Mouse (Mus musculus) urinary bladder, adult 18-20 months (tissue): ENCODE results near the gene Ly75.

Source experiments
- DNase-seq, 2 experiments: peaks; one replicate each; pipeline ENCODE4 v3.0.0; 2022; ENCODE audit warnings: low spot score in 2 of 2, mixed read lengths in 2 of 2

Ly75 gene

DNA sequence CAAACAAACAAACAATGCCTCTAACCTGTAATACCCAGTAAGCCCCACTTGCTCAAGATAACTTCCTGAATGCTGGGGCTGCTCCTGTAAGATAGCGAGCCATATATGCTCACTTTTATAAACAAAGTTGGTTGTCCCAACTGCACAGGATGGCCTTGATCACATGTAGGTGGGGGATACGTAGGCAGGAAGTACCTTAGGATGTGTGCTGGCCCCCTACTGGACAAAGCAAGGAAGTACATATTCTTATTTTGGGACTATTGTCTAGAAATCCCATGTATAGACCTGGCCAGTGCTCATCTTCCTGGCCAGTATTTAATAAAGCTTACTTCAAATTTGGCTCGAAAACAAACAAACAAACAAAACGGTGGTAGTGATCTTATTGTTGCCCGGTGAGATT is 59.7 kb downstream of the Ly75 start:
- DNase-seq, result no peak

DNA sequence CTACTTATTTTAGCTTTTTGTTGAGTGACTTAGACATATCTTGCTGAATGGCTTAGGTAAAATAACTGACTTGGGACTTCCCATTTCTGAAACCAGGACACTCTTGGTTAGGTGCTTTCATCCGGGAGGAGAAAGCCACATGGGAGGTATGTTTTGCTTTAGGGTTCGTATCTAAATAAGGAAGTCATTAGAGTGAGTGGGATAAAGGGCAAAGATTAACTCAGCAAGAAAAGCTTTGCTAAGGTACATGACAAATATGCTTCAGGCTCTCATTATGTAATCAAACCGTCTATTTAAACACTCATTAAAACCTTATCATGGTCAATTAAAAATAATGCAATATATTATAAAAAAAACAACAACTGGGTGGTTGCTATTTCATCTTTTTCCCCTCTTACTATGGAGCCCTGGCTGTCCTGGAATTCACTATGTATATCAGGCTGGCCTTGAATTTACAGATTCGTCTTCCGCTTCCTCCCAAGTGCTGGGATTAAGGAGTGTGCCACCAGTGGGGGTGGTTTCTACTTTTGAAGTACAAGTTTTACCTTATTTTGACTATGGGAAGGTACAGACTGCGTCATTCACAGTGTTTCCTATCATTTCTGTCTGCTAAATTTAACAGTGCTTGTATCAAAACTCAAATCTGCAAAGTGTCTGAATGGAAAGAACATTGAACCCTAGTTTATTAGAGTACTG is 60.9 kb downstream of the Ly75 start:
- no peak for DNase-seq

DNA sequence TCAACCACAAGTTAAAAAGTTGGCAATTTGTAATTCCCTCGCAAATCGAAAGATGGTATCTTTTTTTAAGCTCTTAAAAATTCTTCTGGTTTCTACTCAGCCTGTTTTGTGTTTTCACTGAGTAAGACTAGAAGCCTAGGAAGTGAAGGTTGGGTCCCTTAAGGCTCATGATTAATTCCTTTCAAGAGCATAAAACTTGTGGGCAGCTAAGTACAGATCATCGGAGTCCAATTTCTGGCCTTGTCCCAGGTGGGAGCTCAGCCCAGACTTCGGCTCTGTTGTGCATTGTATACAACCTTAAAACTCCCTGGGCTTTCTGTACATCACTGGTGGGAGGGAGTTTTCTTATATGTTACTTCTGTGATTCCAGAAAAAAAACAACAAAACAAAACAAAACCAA is 79.3 kb downstream of the Ly75 start:
- DNase-seq, result no peak

GRCm38 (mm10) chr2:60299323-60299722 is 83.8 kb downstream of the Ly75 start:
- DNase-seq, result no peak

- DNase-seq, result no peak
Observed at GRCm38 (mm10) chr2:60298266-60298665, 84.8 kb downstream of the Ly75 start.

- DNase-seq, result no peak
Observed at GRCm38 (mm10) chr2:60291381-60291780, 91.7 kb downstream of the Ly75 start.

DNA sequence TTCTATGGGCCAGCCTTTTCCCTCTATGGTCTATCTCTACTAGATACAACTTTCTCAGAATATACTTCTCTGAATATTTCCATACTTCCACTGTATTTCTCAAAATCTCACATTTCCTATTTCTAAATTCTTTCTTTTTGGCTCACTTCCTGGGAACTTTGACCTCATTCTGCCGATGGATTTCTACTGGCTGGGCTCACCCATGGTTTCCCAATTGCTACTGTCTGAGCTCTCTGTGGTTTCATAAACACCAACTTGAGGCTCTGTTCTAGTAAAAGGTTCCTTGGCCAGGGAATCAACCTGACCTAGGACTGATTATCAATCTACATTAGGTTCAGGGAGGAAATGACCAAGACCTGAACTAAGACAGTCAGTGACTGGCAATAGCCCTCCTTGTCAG is 93.7 kb downstream of the Ly75 start:
- DNase-seq, result no peak

DNA sequence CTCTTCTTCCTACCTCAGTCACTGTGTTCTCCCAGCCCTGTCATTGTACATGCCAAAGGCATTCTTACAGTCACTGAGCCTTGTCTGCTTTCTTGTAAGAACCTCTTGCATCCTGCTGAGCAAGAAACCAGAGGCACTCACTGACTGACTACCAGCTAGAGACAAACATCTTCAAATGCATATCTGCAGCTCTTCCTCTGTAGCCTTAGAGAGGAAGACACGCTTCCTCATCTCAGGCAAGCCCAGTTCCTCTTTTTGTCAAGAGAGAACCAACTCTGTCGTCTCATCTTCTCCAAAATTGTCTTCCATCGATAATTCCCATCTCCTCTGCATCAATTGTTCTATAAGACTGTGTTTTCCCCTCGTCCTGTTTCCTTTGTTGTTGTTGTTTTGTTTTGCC is 94.5 kb downstream of the Ly75 start:
- no peak for DNase-seq

- DNase-seq, result no peak
Observed at GRCm38 (mm10) chr2:60285107-60285617, 97.9 kb downstream of the Ly75 start.

- DNase-seq, result no peak
Observed at GRCm38 (mm10) chr2:60284467-60284821, 98.7 kb downstream of the Ly75 start, which contains the start of gene Cd302. TSS of gene Cd302 (minus strand) at chr2:60284488.

DNA sequence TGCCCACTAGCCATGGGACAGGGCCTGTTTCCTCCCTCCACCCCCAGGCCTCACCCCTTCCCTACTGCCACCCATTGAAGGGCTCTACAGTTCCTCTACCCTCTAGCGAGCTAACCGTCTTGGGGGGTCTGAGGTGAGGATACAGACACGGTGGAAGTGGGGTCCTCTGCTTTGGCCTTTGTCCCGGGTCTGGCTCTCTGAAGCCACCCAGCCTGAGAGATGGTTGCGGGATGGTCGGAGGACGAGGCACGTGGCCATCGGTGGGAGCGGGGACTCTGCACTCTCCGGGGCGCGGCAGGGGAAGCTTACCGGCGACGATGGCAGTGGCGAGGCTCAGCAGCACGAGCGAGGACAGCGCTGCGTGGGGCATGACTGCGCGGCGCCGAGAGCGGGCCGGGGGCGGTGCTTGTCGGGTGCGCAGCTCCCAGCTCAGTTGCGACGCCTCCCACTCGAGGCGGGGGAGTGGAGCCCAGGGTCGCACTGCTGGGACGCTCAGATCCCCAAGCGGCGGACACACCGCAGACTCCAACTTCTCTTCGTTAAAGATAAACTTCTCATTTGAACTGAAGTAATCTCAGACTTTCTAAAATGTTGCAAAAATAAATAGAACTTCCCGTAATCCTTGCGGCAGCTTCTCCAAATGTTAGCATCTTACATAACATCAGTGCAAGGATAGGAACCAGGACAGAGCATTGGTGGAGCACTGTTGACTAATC is 99.2 kb downstream of the Ly75 start:
- peak; percentile 31 to 49 for DNase-seq

- no peak for DNase-seq
Observed at GRCm38 (mm10) chr2:60283208-60283750, 99.8 kb downstream of the Ly75 start.

- DNase-seq, result no peak
Observed at GRCm38 (mm10) chr2:60282625-60283024, 100.5 kb downstream of the Ly75 start.

- DNase-seq, result no peak
Observed at GRCm38 (mm10) chr2:60278627-60279026, 104.5 kb downstream of the Ly75 start.

- no peak for DNase-seq
Observed at GRCm38 (mm10) chr2:60269856-60270479, 113.1 kb downstream of the Ly75 start.

DNA sequence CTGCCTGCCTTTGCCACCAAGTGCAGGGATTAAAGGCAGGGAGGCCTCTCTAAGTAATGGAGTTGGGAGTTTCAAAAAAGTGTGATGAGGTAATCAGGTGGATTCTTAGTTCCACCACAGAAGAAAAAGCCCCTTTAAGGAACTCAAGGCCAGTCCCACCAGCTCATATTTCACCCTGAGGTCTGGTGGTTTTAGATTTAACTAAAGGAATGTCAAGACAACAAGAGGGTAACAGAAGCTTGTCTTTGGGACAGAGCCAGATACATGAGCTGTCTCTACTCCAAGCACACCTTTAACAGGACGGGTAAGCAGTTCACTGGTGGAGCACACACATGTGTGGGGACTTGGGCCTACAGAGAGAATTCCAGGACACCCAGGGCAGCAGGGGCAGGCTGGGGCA is 115.5 kb downstream of the Ly75 start:
- no peak for DNase-seq

DNA sequence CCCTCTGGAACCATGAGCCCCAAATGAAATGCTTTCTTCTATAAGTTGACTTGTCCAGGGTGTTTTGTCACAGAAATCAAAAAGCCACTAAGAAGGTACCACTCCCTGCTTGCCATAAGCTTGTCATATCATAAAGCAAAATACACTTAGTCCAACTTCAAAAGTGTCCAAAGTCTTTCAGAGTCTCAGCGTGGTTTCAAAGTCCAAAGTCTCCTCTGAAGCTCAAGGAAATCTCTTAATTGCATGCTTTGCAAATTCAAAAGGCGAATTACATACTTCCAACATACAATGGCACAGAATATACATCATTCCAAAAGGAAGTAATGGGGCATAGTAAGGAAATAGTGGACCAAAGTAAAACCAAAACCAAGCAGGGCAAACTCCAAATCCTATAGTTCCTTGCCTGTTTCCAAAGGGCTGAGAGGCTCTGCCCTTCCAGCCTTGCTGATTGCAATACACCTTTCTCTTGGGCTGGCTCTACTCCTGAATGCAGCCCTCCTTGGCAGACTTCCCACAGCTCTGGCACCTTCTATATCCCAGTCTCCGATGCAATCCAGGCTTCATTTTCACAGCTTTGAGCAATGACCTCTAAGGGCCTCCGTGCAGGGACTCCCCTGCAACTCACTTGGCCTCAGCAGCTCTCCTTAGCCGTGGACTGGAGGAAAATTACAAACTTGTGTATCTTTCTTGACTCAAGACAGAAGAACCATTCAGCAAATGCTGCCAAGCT is 122.3 kb downstream of the Ly75 start:
- no peak for DNase-seq

DNA sequence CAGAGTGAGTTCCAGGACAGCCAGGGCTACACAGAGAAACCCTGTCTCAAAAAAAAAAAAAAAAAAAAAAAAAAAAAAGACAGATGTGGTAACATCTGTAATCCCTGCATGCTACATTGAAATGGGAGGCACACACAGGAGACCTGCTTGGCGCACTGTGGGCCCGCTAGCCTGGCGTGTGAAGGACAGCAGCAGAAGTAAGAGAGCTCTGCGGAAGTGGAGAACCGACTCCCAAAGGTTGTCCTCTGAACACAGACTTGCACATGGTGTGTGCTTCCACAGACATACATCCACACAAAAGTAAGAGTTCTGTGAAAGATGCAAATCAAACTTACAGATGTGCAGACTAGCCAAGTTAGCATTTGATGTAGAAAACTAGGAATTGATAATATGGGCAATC is 123.9 kb downstream of the Ly75 start:
- no peak for DNase-seq

- DNase-seq, result no peak
Observed at GRCm38 (mm10) chr2:60256751-60257150, 126.4 kb downstream of the Ly75 start.

DNA sequence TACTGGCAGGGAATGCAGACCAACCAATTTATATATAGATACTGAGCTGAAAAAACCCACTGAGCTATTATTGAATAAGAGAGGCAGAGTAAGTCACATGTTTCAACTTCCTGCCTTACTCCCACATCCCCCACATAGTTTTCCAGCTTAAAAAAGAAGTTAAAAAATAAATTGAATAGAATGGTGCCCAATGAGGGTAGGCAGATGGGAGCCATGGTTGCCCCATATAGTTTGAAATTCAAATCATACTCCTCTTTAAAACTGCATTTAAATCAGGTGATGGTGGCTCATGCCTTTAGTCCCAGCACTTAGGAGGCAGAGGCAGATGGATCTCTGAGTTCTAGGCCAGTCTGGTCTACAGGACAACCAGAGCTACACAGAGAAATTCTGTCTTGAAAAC is 129.6 kb downstream of the Ly75 start:
- DNase-seq, result no peak

- DNase-seq, result no peak
Observed at GRCm38 (mm10) chr2:60252782-60253181, 130.3 kb downstream of the Ly75 start.
